Mouse (Mus musculus): ENCODE measurements around the gene Gch1. TPM values are rescaled to one million over a fixed set of nuclear protein-coding genes. Genes with fewer than 3 reads are reported as not detected.

Gch1 gene
- 14.8 and 16.1 TPM in 2 replicates for polyA plus RNA-seq (2012; rRNA removed)

- Histone ChIP-seq H3K27me3 (ENCODE audit: control insufficient read depth, insufficient read depth, low read length) (no peaks in the 10 kb centered on the region), H3K4me1 (ENCODE audit: control insufficient read depth, insufficient read depth, insufficient read length) (peaks cover 7% of the 10 kb centered on the region; the same call in 1 of the 2 replicates), H3K27ac (ENCODE audit: insufficient read depth, low read length) (peak within 1 kb of the TSS; percentile 82), H3K36me3 (ENCODE audit: control insufficient read depth, insufficient read depth, low read length) (no peaks in the 10 kb centered on the region), H3K4me3 (ENCODE audit: extremely low read depth, insufficient read depth, insufficient read length) (peak within 1 kb of the TSS; percentile 72)
- WGBS = under 1% methylated on average over 68 of the region's 68 CpGs
- peak; percentile 86 for TF ChIP-seq POLR2A (IDR thresholded peaks at IDR 0.05; ENCODE audit: low read depth, low read length)
- TF ChIP-seq CTCF (IDR thresholded peaks at IDR 0.05; ENCODE audit: extremely low read depth, insufficient read depth, insufficient read length, insufficient replicate concordance) = 0 out of 2 replicates have a peak, but pooled peaks have one; percentile 2
- DNase-seq (ENCODE audit: low read depth in 1 of 2, low spot score in 2 of 2) = peak; percentile 82 to 85
Observed at GRCm38 (mm10) chr14:47188848-47189634, at the start of gene Gch1. TSS of gene Gch1 (minus strand) at chr14:47189413.

GRCm38 (mm10) chr14:47237286-47237685 is 48.1 kb upstream of the Gch1 start:
- TF ChIP-seq CTCF (IDR thresholded peaks at IDR 0.05; ENCODE audit: extremely low read depth, insufficient read depth, insufficient read length, insufficient replicate concordance) = no peak
- no peak for TF ChIP-seq POLR2A (IDR thresholded peaks at IDR 0.05; ENCODE audit: low read depth, low read length)
- H3K4me3 ChIP-seq (ENCODE audit: extremely low read depth, insufficient read depth, insufficient read length) = no peak overlapping the region
- H3K27ac ChIP-seq (ENCODE audit: insufficient read depth, low read length) = no peak overlapping the region
- 87% methylated on average over 4 of the region's 4 CpGs for WGBS
- peaks cover 4% of the 10 kb centered on the region for H3K36me3 ChIP-seq (ENCODE audit: control insufficient read depth, insufficient read depth, low read length)
- H3K27me3 ChIP-seq (ENCODE audit: control insufficient read depth, insufficient read depth, low read length) = no peaks in the 10 kb centered on the region
- H3K4me1 ChIP-seq (ENCODE audit: control insufficient read depth, insufficient read depth, insufficient read length) = no peaks in the 10 kb centered on the region
- no peak for DNase-seq (ENCODE audit: low read depth in 1 of 2, low spot score in 2 of 2)

- Histone ChIP-seq H3K4me1 (ENCODE audit: control insufficient read depth, insufficient read depth, insufficient read length) (no peaks in the 10 kb centered on the region), H3K27me3 (ENCODE audit: control insufficient read depth, insufficient read depth, low read length) (no peaks in the 10 kb centered on the region), H3K36me3 (ENCODE audit: control insufficient read depth, insufficient read depth, low read length) (peaks cover 4% of the 10 kb centered on the region), H3K4me3 (ENCODE audit: extremely low read depth, insufficient read depth, insufficient read length) (no peak overlapping the region), H3K27ac (ENCODE audit: insufficient read depth, low read length) (no peak overlapping the region)
- no peak for DNase-seq (ENCODE audit: low read depth in 1 of 2, low spot score in 2 of 2)
- 93% methylated on average over 7 of the region's 7 CpGs for WGBS
- TF ChIP-seq CTCF (IDR thresholded peaks at IDR 0.05; ENCODE audit: extremely low read depth, insufficient read depth, insufficient read length, insufficient replicate concordance) (no peak), POLR2A (IDR thresholded peaks at IDR 0.05; ENCODE audit: low read depth, low read length) (no peak)
Observed at GRCm38 (mm10) chr14:47236491-47236890, 47.3 kb upstream of the Gch1 start.

- H3K27ac ChIP-seq (ENCODE audit: insufficient read depth, low read length) = no peak overlapping the region; the same call in 1 of the 2 replicates
- WGBS = 51% methylated on average over 5 of the region's 5 CpGs
- H3K27me3 ChIP-seq (ENCODE audit: control insufficient read depth, insufficient read depth, low read length) = no peaks in the 10 kb centered on the region
- TF ChIP-seq POLR2A (IDR thresholded peaks at IDR 0.05; ENCODE audit: low read depth, low read length) (no peak), CTCF (IDR thresholded peaks at IDR 0.05; ENCODE audit: extremely low read depth, insufficient read depth, insufficient read length, insufficient replicate concordance) (no peak)
- H3K4me1 ChIP-seq (ENCODE audit: control insufficient read depth, insufficient read depth, insufficient read length) = no peaks in the 10 kb centered on the region
- no peak overlapping the region for H3K4me3 ChIP-seq (ENCODE audit: extremely low read depth, insufficient read depth, insufficient read length)
- no peaks in the 10 kb centered on the region for H3K36me3 ChIP-seq (ENCODE audit: control insufficient read depth, insufficient read depth, low read length)
- no peak for DNase-seq (ENCODE audit: low read depth in 1 of 2, low spot score in 2 of 2)
Observed at GRCm38 (mm10) chr14:47234526-47235250, 45.5 kb upstream of the Gch1 start.

GRCm38 (mm10) chr14:47234032-47234431 is 44.8 kb upstream of the Gch1 start:
- no peak overlapping the region for H3K27ac ChIP-seq (ENCODE audit: insufficient read depth, low read length)

GRCm38 (mm10) chr14:47233602-47234001 is 44.4 kb upstream of the Gch1 start:
- no peak overlapping the region for H3K27ac ChIP-seq (ENCODE audit: insufficient read depth, low read length)
- WGBS = 80% methylated on average over 2 of the region's 2 CpGs
- no peaks in the 10 kb centered on the region for H3K4me1 ChIP-seq (ENCODE audit: control insufficient read depth, insufficient read depth, insufficient read length)

More at GRCm38 (mm10) chr14:47234032-47234431, 44.8 kb upstream of the Gch1 start:
- DNase-seq (ENCODE audit: low read depth in 1 of 2, low spot score in 2 of 2) = no peak
- Histone ChIP-seq H3K4me3 (ENCODE audit: extremely low read depth, insufficient read depth, insufficient read length) (no peak overlapping the region), H3K27me3 (ENCODE audit: control insufficient read depth, insufficient read depth, low read length) (no peaks in the 10 kb centered on the region), H3K4me1 (ENCODE audit: control insufficient read depth, insufficient read depth, insufficient read length) (no peaks in the 10 kb centered on the region), H3K36me3 (ENCODE audit: control insufficient read depth, insufficient read depth, low read length) (no peaks in the 10 kb centered on the region)
- TF ChIP-seq POLR2A (IDR thresholded peaks at IDR 0.05; ENCODE audit: low read depth, low read length) (no peak), CTCF (IDR thresholded peaks at IDR 0.05; ENCODE audit: extremely low read depth, insufficient read depth, insufficient read length, insufficient replicate concordance) (no peak)
- WGBS = 90% methylated on average over 3 of the region's 3 CpGs

More at GRCm38 (mm10) chr14:47233602-47234001, 44.4 kb upstream of the Gch1 start:
- TF ChIP-seq CTCF (IDR thresholded peaks at IDR 0.05; ENCODE audit: extremely low read depth, insufficient read depth, insufficient read length, insufficient replicate concordance) (no peak), POLR2A (IDR thresholded peaks at IDR 0.05; ENCODE audit: low read depth, low read length) (no peak)
- Histone ChIP-seq H3K4me3 (ENCODE audit: extremely low read depth, insufficient read depth, insufficient read length) (no peak overlapping the region), H3K36me3 (ENCODE audit: control insufficient read depth, insufficient read depth, low read length) (no peaks in the 10 kb centered on the region), H3K27me3 (ENCODE audit: control insufficient read depth, insufficient read depth, low read length) (no peaks in the 10 kb centered on the region)
- no peak for DNase-seq (ENCODE audit: low read depth in 1 of 2, low spot score in 2 of 2)

Measured in spleen, adult 2 months (tissue).